Mouse (Mus musculus): ENCODE measurements around the gene Id3. TPM values are rescaled to one million over a fixed set of nuclear protein-coding genes. Genes with fewer than 3 reads are reported as not detected.

Gene Id3
- polyA plus RNA-seq, 1 experiment from 2014 or later = 206 TPM

GRCm38 (mm10) chr4:136172011-136172541, 28.8 kb downstream of the Id3 start, which contains the start of gene E2f2:
E2f2 (plus strand) TSS chr4:136172394.
- ATAC-seq (ENCODE audit: low FRiP score) = 0 out of 2 replicates have a peak, but pooled peaks have one; percentile 49
- no peaks in the 10 kb centered on the region for H3K27me3 ChIP-seq (ENCODE audit: control insufficient read depth, insufficient read depth, low read length)
- H3K4me2 ChIP-seq (replicated peaks) = peak within 1 kb of the TSS; percentile 100
- WGBS = under 1% methylated on average over 35 of the region's 35 CpGs
- H3K9ac ChIP-seq = peak within 1 kb of the TSS; percentile 60
- H3K27ac ChIP-seq = no peak within 1 kb of the TSS
- H3K4me1 ChIP-seq (replicated peaks; ENCODE audit: control insufficient read depth, insufficient read depth, low read length) = 0 out of 2 replicates have a peak, but pooled peaks cover 6% of the 10 kb centered on the region
- peak; percentile 84 for DNase-seq (ENCODE audit: low spot score)
- no peaks in the 10 kb centered on the region for H3K9me3 ChIP-seq (ENCODE audit: control insufficient read depth, low read length)
- no peaks in the 10 kb centered on the region for H3K36me3 ChIP-seq (replicated peaks; ENCODE audit: control insufficient read depth, insufficient read depth)
- H3K4me3 ChIP-seq (replicated peaks; ENCODE audit: low read length) = peak within 1 kb of the TSS; percentile 49

- 0 out of 2 replicates have a peak, but pooled peaks have one; percentile 17 for ATAC-seq (ENCODE audit: low FRiP score)
Observed at GRCm38 (mm10) chr4:136172542-136173209, 29.4 kb downstream of the Id3 start.

GRCm38 (mm10) chr4:136173210-136173715, 30.0 kb downstream of the Id3 start:
- ATAC-seq (ENCODE audit: low FRiP score) (no peak), DNase-seq (ENCODE audit: low spot score) (no peak)
- Histone ChIP-seq H3K27me3 (ENCODE audit: control insufficient read depth, insufficient read depth, low read length) (no peaks in the 10 kb centered on the region), H3K4me3 (replicated peaks; ENCODE audit: low read length) (peak overlapping the region; percentile 49), H3K9me3 (ENCODE audit: control insufficient read depth, low read length) (no peaks in the 10 kb centered on the region), H3K9ac (peak overlapping the region; percentile 42; the same call in 1 of the 2 replicates), H3K4me2 (replicated peaks) (peak overlapping the region; percentile 100), H3K27ac (no peak overlapping the region), H3K36me3 (replicated peaks; ENCODE audit: control insufficient read depth, insufficient read depth) (no peaks in the 10 kb centered on the region), H3K4me1 (replicated peaks; ENCODE audit: control insufficient read depth, insufficient read depth, low read length) (peaks cover 11% of the 10 kb centered on the region; the same call in 1 of the 2 replicates)
- 2% methylated on average over 14 of the region's 14 CpGs for WGBS

More at GRCm38 (mm10) chr4:136172542-136173209, 29.4 kb downstream of the Id3 start:
- peak; percentile 55 for DNase-seq (ENCODE audit: low spot score)
- H3K4me2 ChIP-seq (replicated peaks) = peak overlapping the region; percentile 100
- H3K27me3 ChIP-seq (ENCODE audit: control insufficient read depth, insufficient read depth, low read length) = no peaks in the 10 kb centered on the region
- under 1% methylated on average over 48 of the region's 67 CpGs for WGBS
- H3K9ac ChIP-seq = peak overlapping the region; percentile 42
- no peak overlapping the region for H3K27ac ChIP-seq
- H3K9me3 ChIP-seq (ENCODE audit: control insufficient read depth, low read length) = no peaks in the 10 kb centered on the region
- H3K36me3 ChIP-seq (replicated peaks; ENCODE audit: control insufficient read depth, insufficient read depth) = no peaks in the 10 kb centered on the region
- H3K4me3 ChIP-seq (replicated peaks; ENCODE audit: low read length) = peak overlapping the region; percentile 49
- peaks cover 6% of the 10 kb centered on the region; the same call in 1 of the 2 replicates for H3K4me1 ChIP-seq (replicated peaks; ENCODE audit: control insufficient read depth, insufficient read depth, low read length)

GRCm38 (mm10) chr4:136174216-136175193, 31.2 kb downstream of the Id3 start:
- Histone ChIP-seq H3K27ac (no peak overlapping the region), H3K4me3 (replicated peaks; ENCODE audit: low read length) (no peak overlapping the region), H3K9me3 (ENCODE audit: control insufficient read depth, low read length) (no peaks in the 10 kb centered on the region), H3K4me2 (replicated peaks) (peak overlapping the region; percentile 100), H3K4me1 (replicated peaks; ENCODE audit: control insufficient read depth, insufficient read depth, low read length) (peaks cover 11% of the 10 kb centered on the region; the same call in 1 of the 2 replicates), H3K9ac (no peak overlapping the region), H3K27me3 (ENCODE audit: control insufficient read depth, insufficient read depth, low read length) (no peaks in the 10 kb centered on the region), H3K36me3 (replicated peaks; ENCODE audit: control insufficient read depth, insufficient read depth) (no peaks in the 10 kb centered on the region)
- DNase-seq (ENCODE audit: low spot score) = no peak
- ATAC-seq (ENCODE audit: low FRiP score) = no peak
- WGBS = 58% methylated on average over 13 of the region's 13 CpGs

GRCm38 (mm10) chr4:136176022-136176552, 32.8 kb downstream of the Id3 start:
- WGBS = 76% methylated on average over 10 of the region's 10 CpGs
- Histone ChIP-seq H3K27me3 (ENCODE audit: control insufficient read depth, insufficient read depth, low read length) (no peaks in the 10 kb centered on the region), H3K36me3 (replicated peaks; ENCODE audit: control insufficient read depth, insufficient read depth) (no peaks in the 10 kb centered on the region), H3K4me3 (replicated peaks; ENCODE audit: low read length) (no peak overlapping the region), H3K9me3 (ENCODE audit: control insufficient read depth, low read length) (no peaks in the 10 kb centered on the region), H3K27ac (no peak overlapping the region), H3K4me1 (replicated peaks; ENCODE audit: control insufficient read depth, insufficient read depth, low read length) (peaks cover 25% of the 10 kb centered on the region; the same call in 1 of the 2 replicates), H3K4me2 (replicated peaks) (no peak overlapping the region), H3K9ac (no peak overlapping the region)
- no peak for DNase-seq (ENCODE audit: low spot score)
- no peak for ATAC-seq (ENCODE audit: low FRiP score)

- 41% methylated on average over 8 of the region's 8 CpGs for WGBS
- H3K4me1 ChIP-seq (replicated peaks; ENCODE audit: control insufficient read depth, insufficient read depth, low read length) = peaks cover 25% of the 10 kb centered on the region; the same call in 1 of the 2 replicates
- no peak overlapping the region for H3K4me2 ChIP-seq (replicated peaks)
- H3K27me3 ChIP-seq (ENCODE audit: control insufficient read depth, insufficient read depth, low read length) = no peaks in the 10 kb centered on the region
- ATAC-seq (ENCODE audit: low FRiP score) (no peak), DNase-seq (ENCODE audit: low spot score) (no peak)
- no peak overlapping the region for H3K9ac ChIP-seq
- H3K27ac ChIP-seq = no peak overlapping the region
- H3K36me3 ChIP-seq (replicated peaks; ENCODE audit: control insufficient read depth, insufficient read depth) = no peaks in the 10 kb centered on the region
- H3K4me3 ChIP-seq (replicated peaks; ENCODE audit: low read length) = no peak overlapping the region
- H3K9me3 ChIP-seq (ENCODE audit: control insufficient read depth, low read length) = no peaks in the 10 kb centered on the region
Observed at GRCm38 (mm10) chr4:136177244-136177611, 33.9 kb downstream of the Id3 start.

- Histone ChIP-seq H3K27me3 (ENCODE audit: control insufficient read depth, insufficient read depth, low read length) (no peaks in the 10 kb centered on the region), H3K4me2 (replicated peaks) (no peak overlapping the region), H3K4me1 (replicated peaks; ENCODE audit: control insufficient read depth, insufficient read depth, low read length) (peaks cover 21% of the 10 kb centered on the region; the same call in 1 of the 2 replicates), H3K9ac (no peak overlapping the region), H3K9me3 (ENCODE audit: control insufficient read depth, low read length) (no peaks in the 10 kb centered on the region), H3K36me3 (replicated peaks; ENCODE audit: control insufficient read depth, insufficient read depth) (no peaks in the 10 kb centered on the region), H3K27ac (peak overlapping the region; percentile 17; the same call in 1 of the 2 replicates), H3K4me3 (replicated peaks; ENCODE audit: low read length) (no peak overlapping the region)
- no peak for DNase-seq (ENCODE audit: low spot score)
- 42% methylated on average over 11 of the region's 11 CpGs for WGBS
- no peak for ATAC-seq (ENCODE audit: low FRiP score)
Observed at GRCm38 (mm10) chr4:136177612-136178474, 34.5 kb downstream of the Id3 start.

GRCm38 (mm10) chr4:136178475-136178921, 35.2 kb downstream of the Id3 start:
- no peaks in the 10 kb centered on the region for H3K27me3 ChIP-seq (ENCODE audit: control insufficient read depth, insufficient read depth, low read length)
- ATAC-seq (ENCODE audit: low FRiP score) = no peak
- DNase-seq (ENCODE audit: low spot score) = no peak
- H3K9me3 ChIP-seq (ENCODE audit: control insufficient read depth, low read length) = no peaks in the 10 kb centered on the region
- no peaks in the 10 kb centered on the region for H3K36me3 ChIP-seq (replicated peaks; ENCODE audit: control insufficient read depth, insufficient read depth)
- no peak overlapping the region for H3K4me2 ChIP-seq (replicated peaks)
- 84% methylated on average over 12 of the region's 12 CpGs for WGBS
- H3K27ac ChIP-seq = no peak overlapping the region
- no peak overlapping the region for H3K4me3 ChIP-seq (replicated peaks; ENCODE audit: low read length)
- no peak overlapping the region for H3K9ac ChIP-seq
- peaks cover 19% of the 10 kb centered on the region; the same call in 1 of the 2 replicates for H3K4me1 ChIP-seq (replicated peaks; ENCODE audit: control insufficient read depth, insufficient read depth, low read length)

Data from hindbrain, embryonic 14.5 days (tissue).